Mouse (Mus musculus): ENCODE results near the gene Trpm1. TPM values are rescaled to one million over a fixed set of nuclear protein-coding genes. Genes with fewer than 3 reads are reported as not detected.
"Not testable (repeated sequence)": the region's sequence is repeated elsewhere in the genome, so short reads cannot be mapped to it uniquely, and the experiment has no call there.

Gene Trpm1
- not detected in 2 replicates for polyA plus RNA-seq (2012; ENCODE audit: insufficient read depth, insufficient read length, missing spikeins)

- H3K4me3 ChIP-seq (ENCODE audit: insufficient read depth, low read depth, low read length): no peak within 1 kb of the TSS
- H3K4me1 ChIP-seq (ENCODE audit: control insufficient read depth, insufficient read depth, insufficient read length, low read length): peaks cover 18% of the 10 kb centered on the region
- H3K27ac ChIP-seq (replicated peaks; ENCODE audit: low read depth, low read length): no peak within 1 kb of the TSS
Observed at GRCm38 (mm10) chr7:64153535-64153934, at the start of gene Trpm1. Gene Trpm1 (plus strand): TSS chr7:64153835.

GRCm38 (mm10) chr7:64122131-64122715, 31.4 kb upstream of the Trpm1 start:
- Histone ChIP-seq H3K4me1 (ENCODE audit: control insufficient read depth, insufficient read depth, insufficient read length, low read length) (no peaks in the 10 kb centered on the region), H3K4me3 (ENCODE audit: insufficient read depth, low read depth, low read length) (no peak overlapping the region), H3K27ac (replicated peaks; ENCODE audit: low read depth, low read length) (no peak overlapping the region)

GRCm38 (mm10) chr7:64123721-64124120, 29.9 kb upstream of the Trpm1 start:
- Histone ChIP-seq H3K4me3 (ENCODE audit: insufficient read depth, low read depth, low read length) (no peak overlapping the region), H3K27ac (replicated peaks; ENCODE audit: low read depth, low read length) (no peak overlapping the region), H3K4me1 (ENCODE audit: control insufficient read depth, insufficient read depth, insufficient read length, low read length) (no peaks in the 10 kb centered on the region)

- H3K4me1 ChIP-seq (ENCODE audit: control insufficient read depth, insufficient read depth, insufficient read length, low read length); H3K27ac ChIP-seq (replicated peaks; ENCODE audit: low read depth, low read length); H3K4me3 ChIP-seq (ENCODE audit: insufficient read depth, low read depth, low read length): not testable (repeated sequence)
Observed at GRCm38 (mm10) chr7:64125994-64126393, 27.6 kb upstream of the Trpm1 start.

GRCm38 (mm10) chr7:64139866-64140265, 13.8 kb upstream of the Trpm1 start:
- Histone ChIP-seq H3K4me1 (ENCODE audit: control insufficient read depth, insufficient read depth, insufficient read length, low read length) (no peaks in the 10 kb centered on the region), H3K4me3 (ENCODE audit: insufficient read depth, low read depth, low read length) (no peak overlapping the region), H3K27ac (replicated peaks; ENCODE audit: low read depth, low read length) (no peak overlapping the region)

- peak overlapping the region; percentile 19; the same call in 1 of the 2 replicates for H3K4me3 ChIP-seq (ENCODE audit: insufficient read depth, low read depth, low read length)
- H3K27ac ChIP-seq (replicated peaks; ENCODE audit: low read depth, low read length): peak overlapping the region; percentile 69
- no peaks in the 10 kb centered on the region for H3K4me1 ChIP-seq (ENCODE audit: control insufficient read depth, insufficient read depth, insufficient read length, low read length)
Observed at GRCm38 (mm10) chr7:64141301-64142032, 12.2 kb upstream of the Trpm1 start.

GRCm38 (mm10) chr7:64149337-64149736, 4.3 kb upstream of the Trpm1 start:
- no peak overlapping the region for H3K27ac ChIP-seq (replicated peaks; ENCODE audit: low read depth, low read length)
- H3K4me3 ChIP-seq (ENCODE audit: insufficient read depth, low read depth, low read length): no peak overlapping the region
- no peaks in the 10 kb centered on the region for H3K4me1 ChIP-seq (ENCODE audit: control insufficient read depth, insufficient read depth, insufficient read length, low read length)

- no peaks in the 10 kb centered on the region for H3K4me1 ChIP-seq (ENCODE audit: control insufficient read depth, insufficient read depth, insufficient read length, low read length)
- H3K27ac ChIP-seq (replicated peaks; ENCODE audit: low read depth, low read length): no peak overlapping the region
- no peak overlapping the region for H3K4me3 ChIP-seq (ENCODE audit: insufficient read depth, low read depth, low read length)
Observed at GRCm38 (mm10) chr7:64149747-64150146, 3.9 kb upstream of the Trpm1 start.

GRCm38 (mm10) chr7:64150436-64151080, 3.1 kb upstream of the Trpm1 start:
- Histone ChIP-seq H3K4me1 (ENCODE audit: control insufficient read depth, insufficient read depth, insufficient read length, low read length) (no peaks in the 10 kb centered on the region), H3K27ac (replicated peaks; ENCODE audit: low read depth, low read length) (no peak overlapping the region), H3K4me3 (ENCODE audit: insufficient read depth, low read depth, low read length) (no peak overlapping the region)

- H3K4me1 ChIP-seq (ENCODE audit: control insufficient read depth, insufficient read depth, insufficient read length, low read length): peaks cover 32% of the 10 kb centered on the region
- 0 out of 2 replicates have a peak overlapping the region, but pooled peaks have one; percentile 35 for H3K27ac ChIP-seq (replicated peaks; ENCODE audit: low read depth, low read length)
- H3K4me3 ChIP-seq (ENCODE audit: insufficient read depth, low read depth, low read length): no peak overlapping the region
Observed at GRCm38 (mm10) chr7:64155226-64155625, 1.6 kb downstream of the Trpm1 start.

- no peak overlapping the region for H3K4me3 ChIP-seq (ENCODE audit: insufficient read depth, low read depth, low read length)
- peak overlapping the region; percentile 96 for H3K27ac ChIP-seq (replicated peaks; ENCODE audit: low read depth, low read length)
- H3K4me1 ChIP-seq (ENCODE audit: control insufficient read depth, insufficient read depth, insufficient read length, low read length): peaks cover 35% of the 10 kb centered on the region
Observed at GRCm38 (mm10) chr7:64155687-64156086, 2.1 kb downstream of the Trpm1 start.

- Histone ChIP-seq H3K4me3 (ENCODE audit: insufficient read depth, low read depth, low read length) (no peak overlapping the region), H3K27ac (replicated peaks; ENCODE audit: low read depth, low read length) (peak overlapping the region; percentile 96), H3K4me1 (ENCODE audit: control insufficient read depth, insufficient read depth, insufficient read length, low read length) (peaks cover 35% of the 10 kb centered on the region)
Observed at GRCm38 (mm10) chr7:64156271-64156911, 2.8 kb downstream of the Trpm1 start.

- H3K4me1 ChIP-seq (ENCODE audit: control insufficient read depth, insufficient read depth, insufficient read length, low read length): peaks cover 35% of the 10 kb centered on the region
- H3K4me3 ChIP-seq (ENCODE audit: insufficient read depth, low read depth, low read length): no peak overlapping the region
- H3K27ac ChIP-seq (replicated peaks; ENCODE audit: low read depth, low read length): peak overlapping the region; percentile 96
Observed at GRCm38 (mm10) chr7:64156918-64157690, 3.5 kb downstream of the Trpm1 start.

- Histone ChIP-seq H3K27ac (replicated peaks; ENCODE audit: low read depth, low read length) (peak overlapping the region; percentile 65), H3K4me3 (ENCODE audit: insufficient read depth, low read depth, low read length) (no peak overlapping the region), H3K4me1 (ENCODE audit: control insufficient read depth, insufficient read depth, insufficient read length, low read length) (peaks cover 35% of the 10 kb centered on the region)
Observed at GRCm38 (mm10) chr7:64158281-64159055, 4.8 kb downstream of the Trpm1 start.

Measured in brown adipose tissue, adult 24 weeks (tissue).